Mouse (Mus musculus) megakaryocyte, embryonic 14.5 days (primary cell): ENCODE results near the gene Mpdu1.

Experiments
- FLI1 ChIP-seq: IDR thresholded peaks from 2 replicates; pipeline ENCODE4 v1.6.1; 2012; ENCODE audit warnings: low read length, inconsistent platforms, mixed read lengths
- GATA1 ChIP-seq: IDR thresholded peaks from 3 replicates; pipeline ENCODE4 v1.6.1; 2012; ENCODE audit warnings: mixed read lengths, low read length, inconsistent platforms, borderline replicate concordance

GRCm38 (mm10) chr11:69693421-69693965 is 31.1 kb upstream of the Mpdu1 start:
- TF ChIP-seq GATA1 (no peak), FLI1 (no peak)
